Mouse (Mus musculus) heart, adult 18-20 months (tissue): ENCODE data around the gene Krt6a. TPM values are rescaled to one million over a fixed set of nuclear protein-coding genes. Genes with fewer than 3 reads are reported as not detected.
"Not testable (repeated sequence)": the region's sequence is repeated elsewhere in the genome, so short reads cannot be mapped to it uniquely, and the experiment has no call there.

Experiments
- DNase-seq, 2 experiments: peaks; one replicate each; pipeline ENCODE4 v3.0.0; 2021 to 2022; ENCODE audit warnings: mixed read lengths in 1 of 2
- long read RNA-seq, 2 experiments: library from polyadenylated mRNA; stranded (forward); transcript quantifications; one replicate each; pipeline ENCODE4 v2.0.0; 2021
- total RNA-seq, 2 experiments: library from RNA; stranded (reverse); gene quantifications; 2 replicates each; pipeline ENCODE4 v1.2.3; 2021

Krt6a gene
- total RNA-seq = not detected
- long read RNA-seq, experiment 1 = 0 reads
- long read RNA-seq, experiment 2 = 0 reads

DNA sequence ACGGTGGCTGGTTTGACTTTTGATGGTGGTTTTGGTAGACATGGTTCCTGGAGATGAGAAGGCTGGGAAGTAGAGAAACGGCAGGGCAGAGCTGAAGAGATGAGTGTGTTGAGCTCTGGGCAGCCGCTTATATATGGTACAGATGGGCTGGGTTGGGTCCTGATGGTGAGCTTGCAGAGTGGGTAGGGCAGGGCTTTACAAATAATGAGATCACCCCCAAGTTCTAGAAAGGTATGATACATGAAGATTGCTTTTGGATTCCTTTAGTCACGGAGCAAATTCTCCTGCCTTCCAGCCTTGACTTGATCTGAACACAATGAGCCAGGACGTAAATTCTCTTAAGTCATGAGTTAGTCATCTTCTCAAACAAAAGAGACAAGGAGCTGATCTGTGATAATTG is at the start of gene Krt6a:
Krt6a (minus strand) TSS at position 101 of the 400 bp plus-strand sequence.
- no peak for DNase-seq

- DNase-seq = no peak
Observed at GRCm38 (mm10) chr15:101742711-101743110, 48.6 kb upstream of the Krt6a start, which contains the start of gene Krt71. Gene Krt71 (minus strand): TSS chr15:101743109.

GRCm38 (mm10) chr15:101737786-101738185 is 43.7 kb upstream of the Krt6a start:
- no peak for DNase-seq

DNA sequence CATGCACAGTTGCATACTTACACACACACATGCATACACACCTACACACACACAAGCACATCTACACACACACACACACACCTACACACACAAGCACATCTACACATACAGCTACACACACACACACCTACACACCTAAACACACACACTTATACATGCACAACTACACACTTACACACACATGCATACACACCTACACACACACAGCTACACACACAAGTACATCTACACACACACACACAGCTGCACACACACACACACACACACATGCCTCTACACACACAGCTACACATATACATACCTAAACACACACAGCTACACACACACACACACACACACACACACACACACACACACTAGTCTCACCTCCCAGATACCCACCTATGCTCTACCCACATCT is 36.5 kb upstream of the Krt6a start:
- DNase-seq = no peak

- no peak for DNase-seq
Observed at GRCm38 (mm10) chr15:101724686-101725085, 30.6 kb upstream of the Krt6a start.

GRCm38 (mm10) chr15:101715831-101716230 is 21.7 kb upstream of the Krt6a start:
- no peak for DNase-seq

GRCm38 (mm10) chr15:101714356-101714755 is 20.2 kb upstream of the Krt6a start:
- DNase-seq = no peak

DNA sequence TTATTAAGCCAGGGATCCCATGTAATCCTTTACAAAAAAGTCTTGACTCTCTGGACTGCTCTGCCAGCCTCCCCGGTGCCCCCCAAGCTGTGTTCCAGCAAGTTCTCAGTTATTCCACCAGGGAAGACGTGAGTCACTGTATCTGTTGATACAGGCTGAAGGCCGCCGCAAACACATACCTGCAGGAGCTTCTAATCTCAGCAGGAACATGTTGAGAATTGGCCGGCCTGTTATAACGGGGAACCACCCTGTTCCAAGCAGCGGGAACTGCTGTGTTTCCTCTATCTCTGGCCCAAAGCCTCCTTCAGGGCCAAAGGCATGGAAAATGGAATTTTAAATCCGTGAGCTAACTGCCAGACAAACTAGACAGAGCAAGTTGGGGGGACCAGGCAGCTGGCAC is 19.6 kb upstream of the Krt6a start:
- no peak for DNase-seq

GRCm38 (mm10) chr15:101712720-101713119 is 18.6 kb upstream of the Krt6a start, which contains the start of gene Krt5:
Gene Krt5 (minus strand): TSS chr15:101712898.
- DNase-seq = no peak

DNA sequence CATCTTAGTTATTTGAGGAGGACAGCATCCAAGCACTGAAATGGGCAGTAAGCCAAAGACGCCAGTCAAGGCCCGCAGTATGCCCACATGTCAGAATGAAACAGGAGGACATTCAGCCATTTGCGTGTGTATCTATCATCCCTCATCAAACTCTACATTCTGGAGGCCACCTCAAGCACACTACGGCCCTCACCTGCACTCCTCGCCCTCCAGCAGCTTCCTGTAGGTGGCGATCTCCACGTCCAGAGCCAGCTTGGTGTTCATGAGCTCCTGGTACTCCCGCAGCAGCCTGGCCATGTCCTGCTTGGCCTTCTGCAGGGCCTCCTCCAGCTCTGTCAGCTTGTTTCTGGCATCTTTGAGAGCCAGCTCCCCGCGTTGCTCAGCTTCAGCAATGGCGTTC is 14.6 kb upstream of the Krt6a start:
- DNase-seq = no peak

- no peak for DNase-seq
Observed at GRCm38 (mm10) chr15:101707454-101707853, 13.3 kb upstream of the Krt6a start.

- DNase-seq = no peak
Observed at GRCm38 (mm10) chr15:101704066-101704465, 10.0 kb upstream of the Krt6a start.

DNA sequence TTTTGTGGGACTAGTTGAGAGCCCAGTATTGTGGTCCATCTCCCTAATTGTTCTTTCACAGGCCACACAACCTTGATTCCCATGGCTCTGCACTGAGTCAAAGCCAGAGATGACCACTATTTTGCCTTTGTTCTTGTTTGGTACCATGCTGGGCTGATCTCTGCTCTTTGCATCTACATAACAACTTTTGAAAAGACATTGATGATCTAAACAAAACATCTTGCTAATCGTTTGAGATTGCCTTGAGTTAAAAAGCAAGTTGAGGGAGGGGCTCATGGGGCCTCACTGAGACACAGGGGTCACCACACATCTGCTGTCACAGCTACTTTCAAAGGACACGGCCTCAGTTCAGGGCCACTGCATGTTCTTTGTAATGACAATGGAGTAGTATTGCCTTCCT is 8.3 kb upstream of the Krt6a start:
- DNase-seq = no peak

GRCm38 (mm10) chr15:101699866-101700265 is 5.8 kb upstream of the Krt6a start:
- DNase-seq = no peak

DNA sequence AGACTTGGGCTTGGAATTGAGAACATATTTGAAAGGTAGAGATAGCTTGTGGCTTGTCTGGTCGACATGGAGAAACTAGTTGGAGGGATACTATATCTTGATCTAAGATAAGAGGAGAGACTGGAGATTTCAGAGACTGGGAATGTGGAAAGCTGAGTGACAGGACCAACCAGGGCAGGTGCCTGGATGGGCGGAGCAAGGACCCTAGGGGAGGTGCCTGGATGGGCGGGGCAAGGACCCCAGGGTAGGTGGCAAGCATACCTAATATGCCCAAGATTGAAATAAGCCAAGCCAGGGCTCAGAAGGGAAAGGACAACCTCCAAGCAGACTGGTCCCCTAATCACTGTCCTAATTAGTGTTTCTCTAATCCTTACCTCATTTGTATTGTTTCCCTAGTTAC is 5.1 kb upstream of the Krt6a start:
- DNase-seq = no peak

- DNase-seq = no peak
Observed at GRCm38 (mm10) chr15:101697326-101698188, 3.5 kb upstream of the Krt6a start.

DNA sequence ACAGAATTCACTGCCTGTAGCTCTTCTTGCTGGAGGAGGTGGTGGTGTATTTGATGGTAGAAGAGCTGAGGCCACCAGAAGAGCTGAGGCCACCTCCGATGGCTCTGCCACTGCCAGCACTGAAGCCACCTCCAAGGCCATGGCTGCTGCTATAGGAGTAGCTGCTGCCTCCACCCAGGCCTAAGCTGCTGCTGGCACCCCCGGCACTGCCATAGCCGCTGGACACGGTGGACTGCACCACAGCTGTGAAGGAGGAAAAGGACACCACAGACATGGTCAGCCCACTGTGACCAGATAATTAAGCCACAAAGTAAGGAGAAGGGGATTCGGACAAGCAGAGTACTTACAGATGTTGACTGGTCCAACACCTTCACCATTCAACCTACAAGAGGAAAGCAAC is 3.6 kb downstream of the Krt6a start:
- not testable (repeated sequence) for DNase-seq

- no peak for DNase-seq
Observed at GRCm38 (mm10) chr15:101688161-101688560, 5.9 kb downstream of the Krt6a start.

GRCm38 (mm10) chr15:101680187-101680586 is 13.9 kb downstream of the Krt6a start, which contains the start of gene Krt6b:
Gene Krt6b (minus strand): TSS chr15:101680287.
- DNase-seq = no peak

DNA sequence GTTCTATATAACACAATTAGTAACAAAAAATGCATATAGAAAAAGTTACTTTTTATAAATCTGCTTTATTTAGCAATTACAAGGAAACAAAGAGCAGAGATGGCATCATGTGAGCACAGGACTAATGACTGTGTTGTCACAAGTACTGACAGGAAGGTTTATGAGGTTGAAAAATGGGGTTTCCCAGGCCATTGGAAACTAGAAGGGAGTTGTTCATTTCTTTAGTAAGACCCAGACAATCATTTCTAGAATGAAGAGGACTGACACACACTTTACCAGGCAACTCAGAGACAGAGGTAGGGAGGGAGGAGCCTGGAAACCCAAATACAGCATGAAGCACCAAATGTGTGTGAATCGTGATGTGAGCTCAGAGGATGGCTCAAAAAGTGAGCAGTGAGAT is 18.1 kb downstream of the Krt6a start:
- no peak for DNase-seq

DNA sequence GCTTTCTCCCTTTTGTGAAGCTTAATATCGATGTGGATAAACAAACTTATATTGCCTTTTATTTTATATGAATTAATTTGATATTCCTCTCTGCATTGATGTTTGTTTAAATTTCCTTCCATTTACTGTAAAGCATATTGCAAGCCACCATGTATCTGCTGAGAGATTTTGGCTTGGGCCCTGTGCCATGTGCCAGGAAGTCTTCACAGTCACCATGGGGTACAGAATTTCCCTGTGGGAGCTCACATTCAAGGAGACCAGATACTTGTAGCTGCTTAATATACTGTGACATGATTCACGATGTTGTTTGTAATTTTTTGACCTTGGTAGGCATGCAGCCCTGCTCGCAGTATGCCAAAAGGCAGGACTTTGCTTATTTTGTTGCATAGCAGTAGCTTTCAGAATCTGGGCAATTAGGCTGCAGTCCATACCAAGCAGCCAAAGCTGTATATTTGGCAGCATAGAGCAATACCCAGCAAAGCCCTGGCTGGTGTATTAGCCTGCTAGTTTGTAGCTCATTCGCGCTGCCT is 41.3 kb downstream of the Krt6a start:
- DNase-seq = no peak

DNA sequence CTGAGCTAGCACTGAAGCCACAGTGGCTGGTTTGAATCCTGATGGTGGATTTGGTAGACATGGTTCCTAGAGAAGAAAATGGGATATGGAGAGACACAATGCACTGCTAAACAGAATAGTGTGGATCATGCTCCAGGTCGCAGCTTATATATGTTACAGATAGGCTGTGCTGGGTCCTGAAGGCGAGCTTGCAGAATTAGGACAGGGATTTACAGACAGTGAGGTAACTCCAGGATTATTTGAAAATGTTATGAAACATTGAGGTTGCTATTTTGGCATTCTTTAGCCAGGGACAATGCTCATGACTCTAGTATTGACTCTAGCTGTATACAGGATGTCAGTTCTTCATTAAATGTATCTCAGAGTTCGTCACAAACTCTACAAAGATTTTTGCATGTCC is 46.8 kb downstream of the Krt6a start, which contains the start of gene Gm5478:
Gm5478 (minus strand) TSS at position 101 of the 400 bp plus-strand sequence.
- no peak for DNase-seq
